Mouse (Mus musculus) lung, postnatal 0 days (tissue): ENCODE measurements around the gene Ptgis. TPM values are rescaled to one million over a fixed set of nuclear protein-coding genes. Genes with fewer than 3 reads are reported as not detected.

Experiments
- ATAC-seq: fragments of 200-750 bp; cut with Nextera tagmentation; 2 replicates; pipeline ENCODE4 v1.8.0; 2017; ENCODE audit warnings: moderate library complexity
- DNase-seq: peaks from one replicate; pipeline ENCODE4 v3.0.0-alpha.2; 2016; ENCODE audit warnings: low spot score
- H3K27ac ChIP-seq: fragments of 300-500 bp; sonication (generic); 2 replicates; pipeline ENCODE4 v1.5.1; 2014; ENCODE audit warnings: antibody characterized with exemption, mild to moderate bottlenecking, low read length, mixed read lengths
- H3K27me3 ChIP-seq: fragments of 300-500 bp; sonication (generic); replicated peaks from 2 replicates; pipeline ENCODE4 v1.6.1; 2014; ENCODE audit warnings: low read length, mixed read lengths; ENCODE audit not compliant: insufficient read depth
- H3K36me3 ChIP-seq: fragments of 300-500 bp; sonication (generic); 2 replicates; pipeline ENCODE4 v1.6.1; 2014; ENCODE audit warnings: low read length, mixed read lengths; ENCODE audit not compliant: insufficient read depth
- H3K4me1 ChIP-seq: fragments of 300-500 bp; sonication (generic); 2 replicates; pipeline ENCODE4 v1.6.1; 2014; ENCODE audit warnings: antibody characterized with exemption, low read depth, low read length, mixed read lengths; ENCODE audit not compliant: insufficient read depth
- H3K4me2 ChIP-seq: fragments of 300-500 bp; sonication (generic); replicated peaks from 2 replicates; pipeline ENCODE4 v1.6.1; 2014; ENCODE audit warnings: low read depth, mild to moderate bottlenecking, low read length, moderate library complexity, mixed read lengths
- H3K4me3 ChIP-seq: fragments of 300-500 bp; sonication (generic); 2 replicates; pipeline ENCODE4 v1.5.1; 2014; ENCODE audit warnings: low read depth, low read length
- H3K9ac ChIP-seq: fragments of 300-500 bp; sonication (generic); replicated peaks from 2 replicates; pipeline ENCODE4 v1.6.1; 2014; ENCODE audit warnings: low read depth, mild to moderate bottlenecking
- H3K9me3 ChIP-seq: fragments of 300-500 bp; sonication (generic); 2 replicates; pipeline ENCODE4 v1.6.1; 2016; ENCODE audit warnings: low read length, mixed read lengths
- CTCF ChIP-seq: IDR thresholded peaks from 2 replicates; pipeline ENCODE4 v1.5.1; 2016; ENCODE audit warnings: antibody characterized with exemption, mild to moderate bottlenecking
- EP300 ChIP-seq: IDR thresholded peaks from 2 replicates; pipeline ENCODE4 v1.6.1; 2016; ENCODE audit warnings: antibody characterized with exemption, mild to moderate bottlenecking, control low read depth
- WGBS: fragments of 180-500 bp; shearing (Covaris S2); extraction: QIAGEN DNeasy Blood & Tissue Kit; methylation state at CpG from one replicate; pipeline ENCODE4 v1.1.7; 2014; 5-methylcytosine and 5-hydroxymethylcytosine counted together
- polyA plus RNA-seq: library from polyadenylated mRNA; unstranded; fragments of >200 nt; fragmentation: Nextera tagmentation; extraction: Ambion mirVana; gene quantifications from 2 replicates; pipeline ENCODE4 v1.2.1, GENCODE M21; 2015

Gene Ptgis
- polyA plus RNA-seq, 1 experiment from 2014 or later = 37.9 TPM

DNA sequence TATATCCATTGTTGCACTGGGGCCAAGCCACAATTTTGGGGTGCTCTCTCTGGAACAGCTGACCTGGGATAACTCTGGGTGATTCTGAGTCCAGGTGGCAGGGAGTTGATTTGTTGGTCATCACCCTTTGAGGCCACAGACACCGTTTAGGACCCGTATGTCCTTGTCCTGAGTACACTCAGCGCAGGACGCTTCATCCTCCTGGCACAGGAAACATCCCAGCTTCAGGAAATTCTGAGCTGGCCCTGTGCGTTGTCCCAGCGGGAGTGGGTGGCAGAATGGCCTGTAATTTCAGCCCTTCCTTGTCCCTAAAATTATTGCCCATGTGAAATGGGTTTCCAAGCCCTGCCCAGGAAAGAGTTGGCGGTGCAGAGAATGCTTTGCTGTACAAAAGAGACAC lies 37.6 kb upstream of the Ptgis start:
- H3K4me1 ChIP-seq = no peaks in the 10 kb centered on the region
- 66% methylated on average over 7 of the region's 7 CpGs for WGBS

DNA sequence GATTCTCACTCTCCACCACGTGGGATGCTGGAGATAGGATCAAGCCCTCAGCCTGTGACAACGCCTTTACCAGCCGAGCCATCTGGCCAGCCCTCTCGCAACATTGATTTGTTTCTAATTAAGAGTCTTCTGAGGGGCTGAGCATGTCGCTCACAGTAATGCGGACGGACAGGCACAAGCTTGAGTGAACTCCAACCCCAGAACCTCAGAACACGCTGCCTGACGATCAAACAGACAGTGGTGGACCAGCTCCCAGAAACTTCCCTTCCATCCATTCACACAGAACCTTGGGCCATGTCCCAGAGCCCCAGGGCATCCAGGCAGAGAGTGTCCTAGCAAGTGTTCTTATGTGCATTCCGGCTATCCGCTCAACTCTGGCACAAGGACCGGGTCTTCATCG lies 36.6 kb upstream of the Ptgis start:
- H3K27me3 ChIP-seq = no peaks in the 10 kb centered on the region
- TF ChIP-seq EP300 = no peak
- no peak for TF ChIP-seq CTCF

More for the DNA sequence above, 37.6 kb upstream of the Ptgis start:
- TF ChIP-seq EP300 (no peak), CTCF (no peak)
- Histone ChIP-seq H3K27me3 (no peaks in the 10 kb centered on the region), H3K9me3 (no peaks in the 10 kb centered on the region), H3K27ac (no peak overlapping the region), H3K36me3 (no peaks in the 10 kb centered on the region), H3K9ac (no peak overlapping the region), H3K4me3 (no peak overlapping the region), H3K4me2 (no peak overlapping the region)
- ATAC-seq = no peak
- no peak for DNase-seq

DNA sequence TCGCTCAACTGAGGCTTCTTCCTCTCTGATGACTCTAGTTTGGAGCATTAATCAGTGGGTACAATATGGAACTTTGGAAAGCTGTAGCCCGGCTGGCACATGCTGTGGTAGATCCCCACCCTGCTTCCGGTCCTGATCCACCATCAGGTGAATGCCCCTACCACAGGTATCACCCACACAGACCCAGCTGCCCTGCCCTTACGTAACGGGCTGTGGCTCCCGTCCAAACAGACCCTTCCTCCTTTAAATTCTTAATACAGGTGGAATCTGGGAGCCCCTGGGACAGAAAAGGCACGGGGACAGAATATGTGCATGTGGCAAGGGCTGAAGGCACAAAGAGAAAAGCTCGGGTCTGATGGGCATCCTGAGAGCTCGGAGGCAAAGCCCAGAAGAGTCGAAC lies 35.5 kb upstream of the Ptgis start:
- Histone ChIP-seq H3K9ac (no peak overlapping the region), H3K4me2 (no peak overlapping the region), H3K27me3 (no peaks in the 10 kb centered on the region), H3K36me3 (no peaks in the 10 kb centered on the region), H3K4me1 (no peaks in the 10 kb centered on the region), H3K4me3 (no peak overlapping the region), H3K27ac (no peak overlapping the region), H3K9me3 (no peaks in the 10 kb centered on the region)
- DNase-seq (no peak), ATAC-seq (no peak)
- TF ChIP-seq CTCF = no peak
- TF ChIP-seq EP300 = no peak
- WGBS = 83% methylated on average over 10 of the region's 10 CpGs

More for the DNA sequence above, 36.6 kb upstream of the Ptgis start:
- no peak overlapping the region for H3K9ac ChIP-seq
- no peak overlapping the region for H3K4me2 ChIP-seq
- DNase-seq = no peak
- H3K9me3 ChIP-seq = no peaks in the 10 kb centered on the region
- 72% methylated on average over 13 of the region's 13 CpGs for WGBS
- no peaks in the 10 kb centered on the region for H3K36me3 ChIP-seq
- H3K4me3 ChIP-seq = no peak overlapping the region
- no peak overlapping the region for H3K27ac ChIP-seq
- H3K4me1 ChIP-seq = no peaks in the 10 kb centered on the region
- ATAC-seq = no peak

DNA sequence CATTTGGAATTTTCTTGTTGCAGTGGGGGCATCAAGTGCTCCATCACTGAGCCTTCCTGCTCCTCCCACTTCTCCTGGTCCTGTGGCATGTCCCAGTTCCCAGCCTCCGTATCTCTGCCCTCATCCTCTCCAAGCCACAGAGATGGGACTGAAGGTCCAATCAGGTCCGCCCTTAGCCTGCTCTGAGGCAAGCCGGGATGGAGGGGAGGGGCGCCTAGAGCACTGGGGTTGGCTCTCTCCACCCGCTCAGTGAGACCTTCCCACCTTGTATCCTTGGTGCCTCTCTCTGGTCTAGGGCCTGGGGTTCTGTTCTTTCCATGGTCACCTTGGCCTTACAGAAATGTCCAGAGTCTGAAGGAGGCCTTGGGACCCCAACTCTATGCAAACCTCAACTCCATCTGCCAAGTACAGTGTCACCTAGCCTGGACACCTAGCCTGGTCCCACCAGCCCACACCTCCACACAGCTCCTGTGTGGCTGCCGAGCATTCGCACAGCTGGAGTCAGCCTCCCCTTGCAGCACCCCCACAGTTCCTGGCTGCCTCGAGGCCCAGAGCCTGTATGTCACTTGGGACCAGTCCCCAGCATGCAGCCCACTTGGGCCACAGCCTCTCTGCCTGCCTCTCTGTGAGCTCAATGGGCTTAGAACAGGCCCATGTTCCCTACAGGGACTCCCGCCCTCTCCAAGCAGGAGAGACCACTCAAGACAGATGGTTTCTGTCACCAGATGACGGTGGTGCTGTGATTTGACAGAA lies 34.5 kb upstream of the Ptgis start:
- H3K9ac ChIP-seq = no peak overlapping the region
- no peaks in the 10 kb centered on the region for H3K27me3 ChIP-seq
- no peak for ATAC-seq
- TF ChIP-seq EP300 = no peak
- TF ChIP-seq CTCF = no peak
- no peak for DNase-seq
- H3K36me3 ChIP-seq = no peaks in the 10 kb centered on the region
- no peaks in the 10 kb centered on the region for H3K4me1 ChIP-seq
- H3K4me3 ChIP-seq = no peak overlapping the region
- WGBS = 56% methylated on average over 10 of the region's 10 CpGs
- H3K9me3 ChIP-seq = no peaks in the 10 kb centered on the region
- H3K4me2 ChIP-seq = no peak overlapping the region
- H3K27ac ChIP-seq = no peak overlapping the region

DNA sequence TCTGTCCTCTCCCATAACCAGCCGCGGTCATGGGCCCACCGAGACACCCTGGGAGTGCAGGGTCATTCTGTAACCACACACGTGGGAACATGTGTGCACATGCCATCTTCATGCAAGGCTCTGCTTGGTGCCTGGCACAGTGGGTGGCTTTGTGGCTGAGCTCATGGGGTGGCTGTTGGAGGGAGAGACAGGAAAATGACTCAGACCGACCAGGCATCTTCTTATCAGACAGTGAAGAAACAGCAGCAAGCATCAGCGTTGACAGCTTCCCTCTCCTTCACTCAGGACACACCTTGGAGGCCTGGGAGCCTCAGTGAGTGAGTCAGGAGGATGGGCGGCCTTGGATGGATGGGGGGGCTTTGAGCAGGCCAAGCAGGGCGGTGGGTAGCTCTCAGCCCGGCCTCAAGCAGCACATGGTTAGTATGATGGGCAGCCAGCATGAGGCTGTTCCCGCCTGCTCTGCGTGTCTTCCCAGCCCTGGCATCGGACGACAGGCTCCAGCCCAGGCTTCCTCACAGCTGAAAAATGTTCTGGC lies 32.9 kb upstream of the Ptgis start:
- Histone ChIP-seq H3K4me3 (no peak overlapping the region), H3K4me1 (no peaks in the 10 kb centered on the region), H3K4me2 (no peak overlapping the region), H3K36me3 (no peaks in the 10 kb centered on the region), H3K9ac (no peak overlapping the region), H3K9me3 (no peaks in the 10 kb centered on the region), H3K27ac (no peak overlapping the region), H3K27me3 (no peaks in the 10 kb centered on the region)
- ATAC-seq (no peak), DNase-seq (no peak)
- TF ChIP-seq EP300 = no peak
- no peak for TF ChIP-seq CTCF
- WGBS = 68% methylated on average over 13 of the region's 13 CpGs

DNA sequence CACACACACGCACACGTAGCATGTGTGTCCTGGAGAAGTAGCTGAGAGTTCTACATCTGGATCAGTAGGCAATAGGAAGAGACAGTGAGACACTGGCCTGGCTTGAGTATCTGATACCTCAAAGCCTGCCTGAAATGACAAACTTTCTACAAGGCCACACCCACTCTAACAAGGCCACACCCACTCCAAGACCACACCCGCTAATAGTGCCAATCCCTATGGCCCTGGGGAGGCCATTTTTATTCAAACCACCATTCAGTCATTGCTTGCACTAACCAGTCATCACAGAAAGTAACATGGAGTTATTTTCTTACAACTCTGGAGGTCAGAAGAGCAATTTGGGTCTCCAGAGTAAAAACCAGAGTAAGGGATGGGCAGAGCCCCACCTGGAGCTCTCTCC lies 32.3 kb upstream of the Ptgis start:
- Histone ChIP-seq H3K27me3 (no peaks in the 10 kb centered on the region), H3K9me3 (no peaks in the 10 kb centered on the region), H3K36me3 (no peaks in the 10 kb centered on the region), H3K27ac (no peak overlapping the region), H3K9ac (no peak overlapping the region), H3K4me3 (no peak overlapping the region), H3K4me2 (no peak overlapping the region), H3K4me1 (no peaks in the 10 kb centered on the region)
- WGBS = 98% methylated on average over 2 of the region's 3 CpGs
- ATAC-seq (no peak), DNase-seq (no peak)
- no peak for TF ChIP-seq CTCF
- TF ChIP-seq EP300 = no peak
